Mouse (Mus musculus) heart, adult 2 months (tissue): ENCODE measurements at regions not wholly inside any gene's neighbourhood (a gene's known extent, or its start where the extent isn't known, plus 50 kb on each side); places are given as distances from the start of the nearest gene placed in this dataset.

Experiments
- DNase-seq, 2 experiments: peaks; one replicate each; pipeline ENCODE4 v3.0.0; 2021
- H3K27ac ChIP-seq: fragments of 200-600 bp; 2 replicates; pipeline ENCODE4 v1.8.1; 2022
- H3K27me3 ChIP-seq: fragments of 200-500 bp; 2 replicates; pipeline ENCODE4 v1.6.1; 2012; ENCODE audit warnings: mild to moderate bottlenecking, low read length, inconsistent platforms, mixed read lengths; ENCODE audit not compliant: control insufficient read depth, insufficient read depth
- H3K36me3 ChIP-seq: fragments of 200-500 bp; 2 replicates; pipeline ENCODE4 v1.6.1; 2012; ENCODE audit warnings: low read length, inconsistent platforms; ENCODE audit not compliant: control insufficient read depth, insufficient read depth
- H3K4me1 ChIP-seq: fragments of 200-500 bp; 2 replicates; pipeline ENCODE4 v1.6.1; 2011; ENCODE audit warnings: low read length; ENCODE audit not compliant: control insufficient read depth, insufficient read depth
- H3K4me3 ChIP-seq: fragments of 200-600 bp; 2 replicates; pipeline ENCODE4 v1.8.1; 2022
- H3K79me2 ChIP-seq: fragments of 200-500 bp; replicated peaks from 2 replicates; pipeline ENCODE4 v1.6.1; 2012; ENCODE audit warnings: mild to moderate bottlenecking, inconsistent platforms, low read length, moderate library complexity, mixed read lengths; ENCODE audit not compliant: control insufficient read depth, insufficient read depth
- H3K9ac ChIP-seq: fragments of 200-500 bp; 2 replicates; pipeline ENCODE4 v1.6.1; 2012; ENCODE audit warnings: low read depth, mild to moderate bottlenecking, control low read depth, inconsistent platforms, low read length, mixed read lengths
- CTCF ChIP-seq: fragments of 200-600 bp; IDR thresholded peaks from 2 replicates; pipeline ENCODE4 v1.8.1; 2022; ENCODE audit warnings: antibody characterized with exemption, mild to moderate bottlenecking, moderate library complexity
- EP300 ChIP-seq: fragments of 200-500 bp; IDR thresholded peaks from 2 replicates; pipeline ENCODE4 v1.6.1; 2011; ENCODE audit warnings: low read depth, low read length, control low read depth; ENCODE audit not compliant: insufficient read depth
- POLR2A ChIP-seq: fragments of 200-500 bp; IDR thresholded peaks from 2 replicates; pipeline ENCODE4 v1.6.1; 2011; ENCODE audit warnings: mild to moderate bottlenecking, low read depth, low read length, control low read depth; ENCODE audit not compliant: insufficient read depth
- WGBS: fragments of 180-500 bp; shearing (Covaris S2); methylation state at CpG from one replicate; pipeline ENCODE4 v1.1.7; 2018; 5-methylcytosine and 5-hydroxymethylcytosine counted together
- intact Hi-C: fragments of 180-260 bp; cut with DNase I; formaldehyde crosslinking; loops from one replicate; pipeline ENCODE4 v1.15.1; 2025

- Histone ChIP-seq H3K4me1 (no peaks in the 10 kb centered on the region), H3K27me3 (no peaks in the 10 kb centered on the region), H3K9ac (no peak overlapping the region), H3K79me2 (no peaks in the 10 kb centered on the region), H3K27ac (no peak overlapping the region), H3K36me3 (no peaks in the 10 kb centered on the region), H3K4me3 (no peak overlapping the region)
- TF ChIP-seq POLR2A (no peak), EP300 (no peak), CTCF (no peak)
- 59% methylated on average over 2 of the region's 2 CpGs for WGBS
- intact Hi-C loops: no loop called here
- no peak for DNase-seq
These were observed 307.9 kb downstream of the Satb1 start for GRCm38 (mm10) chr17:51525219-51525618.

- 45% methylated on average over 2 of the region's 2 CpGs for WGBS
- no peak overlapping the region for H3K9ac ChIP-seq
- intact Hi-C loops: no loop called here
These were observed 321.2 kb downstream of the Satb1 start for GRCm38 (mm10) chr17:51511917-51512316.

GRCm38 (mm10) chr17:51500751-51501150, 321.6 kb upstream of the Tbc1d5 start:
- Histone ChIP-seq H3K27ac (no peak overlapping the region), H3K36me3 (no peaks in the 10 kb centered on the region), H3K9ac (no peak overlapping the region), H3K4me1 (no peaks in the 10 kb centered on the region), H3K4me3 (no peak overlapping the region), H3K79me2 (no peaks in the 10 kb centered on the region), H3K27me3 (no peaks in the 10 kb centered on the region)
- DNase-seq: no peak
- no peak for TF ChIP-seq EP300
- no peak for TF ChIP-seq POLR2A
- TF ChIP-seq CTCF: no peak
- WGBS: 91% methylated on average over 10 of the region's 10 CpGs
- intact Hi-C loops: no loop called here

More at GRCm38 (mm10) chr17:51511917-51512316, 321.2 kb downstream of the Satb1 start:
- no peak for TF ChIP-seq CTCF
- no peak for TF ChIP-seq EP300
- no peak for TF ChIP-seq POLR2A
- Histone ChIP-seq H3K4me3 (no peak overlapping the region), H3K4me1 (no peaks in the 10 kb centered on the region), H3K27me3 (no peaks in the 10 kb centered on the region), H3K36me3 (no peaks in the 10 kb centered on the region), H3K79me2 (no peaks in the 10 kb centered on the region), H3K27ac (no peak overlapping the region)
- DNase-seq: no peak

- no peaks in the 10 kb centered on the region for H3K79me2 ChIP-seq
- DNase-seq: no peak
- 69% methylated on average over 2 of the region's 2 CpGs for WGBS
- H3K9ac ChIP-seq: no peak overlapping the region
- H3K4me1 ChIP-seq: no peaks in the 10 kb centered on the region
- H3K27me3 ChIP-seq: no peaks in the 10 kb centered on the region
- TF ChIP-seq EP300: no peak
- no peak for TF ChIP-seq CTCF
- no peak for TF ChIP-seq POLR2A
- no peak overlapping the region for H3K4me3 ChIP-seq
- H3K36me3 ChIP-seq: no peaks in the 10 kb centered on the region
- intact Hi-C loops: no loop called here
- no peak overlapping the region for H3K27ac ChIP-seq
These were observed 320.4 kb upstream of the Tbc1d5 start for GRCm38 (mm10) chr17:51499541-51499940.

- no peak overlapping the region for H3K4me3 ChIP-seq
- intact Hi-C loops: no loop called here
- H3K4me1 ChIP-seq: no peaks in the 10 kb centered on the region
- H3K79me2 ChIP-seq: no peaks in the 10 kb centered on the region
- H3K36me3 ChIP-seq: no peaks in the 10 kb centered on the region
- WGBS: 46% methylated on average over 2 of the region's 2 CpGs
- no peak overlapping the region for H3K9ac ChIP-seq
- TF ChIP-seq POLR2A (no peak), CTCF (no peak), EP300 (no peak)
- H3K27ac ChIP-seq: no peak overlapping the region
- DNase-seq: no peak
- H3K27me3 ChIP-seq: no peaks in the 10 kb centered on the region
These were observed 315.9 kb upstream of the Tbc1d5 start for GRCm38 (mm10) chr17:51495038-51495437.

GRCm38 (mm10) chr17:51489386-51489785, 310.2 kb upstream of the Tbc1d5 start:
- no peaks in the 10 kb centered on the region for H3K27me3 ChIP-seq
- no peaks in the 10 kb centered on the region for H3K79me2 ChIP-seq
- no peak overlapping the region for H3K4me3 ChIP-seq
- no peak overlapping the region for H3K9ac ChIP-seq
- H3K36me3 ChIP-seq: no peaks in the 10 kb centered on the region
- no peak overlapping the region for H3K27ac ChIP-seq
- intact Hi-C loops: no loop called here
- no peaks in the 10 kb centered on the region for H3K4me1 ChIP-seq
- no peak for DNase-seq
- TF ChIP-seq CTCF (no peak), POLR2A (no peak), EP300 (no peak)
- 80% methylated on average over 3 of the region's 3 CpGs for WGBS
